Mouse (Mus musculus) T-cell, adult 2 months (primary cell): ENCODE results near the gene Abcg8.

Source experiments
- DNase-seq: peaks from one replicate; pipeline ENCODE4 v3.0.0; 2022; ENCODE audit warnings: low spot score

The Abcg8 gene

GRCm38 (mm10) chr17:84675951-84676366 lies at the start of gene Abcg8:
Abcg8 (plus strand) TSS chr17:84676302.
- no peak for DNase-seq

GRCm38 (mm10) chr17:84626857-84627305 lies 49.2 kb upstream of the Abcg8 start:
- no peak for DNase-seq

- DNase-seq, result no peak
Measured at GRCm38 (mm10) chr17:84627721-84628120, 48.4 kb upstream of the Abcg8 start.

GRCm38 (mm10) chr17:84628611-84629010 lies 47.5 kb upstream of the Abcg8 start:
- DNase-seq, result no peak

GRCm38 (mm10) chr17:84631836-84632235 lies 44.3 kb upstream of the Abcg8 start:
- DNase-seq, result peak; percentile 32

- peak; percentile 80 for DNase-seq
Measured at GRCm38 (mm10) chr17:84633443-84633842, 42.7 kb upstream of the Abcg8 start.

GRCm38 (mm10) chr17:84636328-84636727 lies 39.8 kb upstream of the Abcg8 start:
- DNase-seq, result no peak

- no peak for DNase-seq
Measured at GRCm38 (mm10) chr17:84637971-84638370, 38.1 kb upstream of the Abcg8 start.

- DNase-seq, result no peak
Measured at GRCm38 (mm10) chr17:84639796-84640378, 36.2 kb upstream of the Abcg8 start.

GRCm38 (mm10) chr17:84641893-84642292 lies 34.2 kb upstream of the Abcg8 start:
- peak; percentile 34 for DNase-seq

GRCm38 (mm10) chr17:84642324-84642723 lies 33.8 kb upstream of the Abcg8 start:
- no peak for DNase-seq

GRCm38 (mm10) chr17:84644292-84645050 lies 31.6 kb upstream of the Abcg8 start:
- DNase-seq, result no peak

- no peak for DNase-seq
Measured at GRCm38 (mm10) chr17:84645119-84645518, 31.0 kb upstream of the Abcg8 start.

- no peak for DNase-seq
Measured at GRCm38 (mm10) chr17:84645894-84646293, 30.2 kb upstream of the Abcg8 start.

GRCm38 (mm10) chr17:84646477-84646876 lies 29.6 kb upstream of the Abcg8 start:
- DNase-seq, result no peak

GRCm38 (mm10) chr17:84647630-84648029 lies 28.5 kb upstream of the Abcg8 start:
- no peak for DNase-seq

- DNase-seq, result no peak
Measured at GRCm38 (mm10) chr17:84650302-84651017, 25.6 kb upstream of the Abcg8 start.

GRCm38 (mm10) chr17:84653544-84653943 lies 22.6 kb upstream of the Abcg8 start:
- DNase-seq, result no peak

- no peak for DNase-seq
Measured at GRCm38 (mm10) chr17:84656205-84656604, 19.9 kb upstream of the Abcg8 start.

GRCm38 (mm10) chr17:84656653-84657421 lies 19.3 kb upstream of the Abcg8 start:
- DNase-seq, result no peak

GRCm38 (mm10) chr17:84657422-84657732 lies 18.7 kb upstream of the Abcg8 start:
- DNase-seq, result no peak

GRCm38 (mm10) chr17:84657782-84658181 lies 18.3 kb upstream of the Abcg8 start:
- DNase-seq, result no peak
